Mouse (Mus musculus): ENCODE data around the gene Gga3.

GRCm38 (mm10) chr11:115630532-115631504 is 27.0 kb upstream of the Gga3 start:
- no peak for TF ChIP-seq CTCF (IDR thresholded peaks at IDR 0.05; ENCODE audit: extremely low read depth, insufficient read depth, low read length)
- TF ChIP-seq POLR2A (IDR thresholded peaks at IDR 0.05; ENCODE audit: extremely low read depth, insufficient read depth, low read length), result no peak
